Mouse (Mus musculus): ENCODE results near the gene Fgf12. TPM values are rescaled to one million over a fixed set of nuclear protein-coding genes. Genes with fewer than 3 reads are reported as not detected.

The Fgf12 gene
- polyA plus RNA-seq, 1 experiment from 2014 or later = 0.43 TPM

GRCm38 (mm10) chr16:28511413-28511812 lies 241.5 kb downstream of the Fgf12 start:
- Histone ChIP-seq H3K27me3 (ENCODE audit: low read depth, poor library complexity, severe bottlenecking) (no peaks in the 10 kb centered on the region), H3K4me1 (no peaks in the 10 kb centered on the region), H3K27ac (no peak overlapping the region), H3K4me3 (no peak overlapping the region), H3K36me3 (no peaks in the 10 kb centered on the region), H3K9me3 (replicated peaks) (no peaks in the 10 kb centered on the region)
- WGBS = 51% methylated on average over 5 of the region's 5 CpGs
- DNase-seq (ENCODE audit: low spot score) = no peak

- no peak for DNase-seq (ENCODE audit: low spot score)
- Histone ChIP-seq H3K4me3 (no peak overlapping the region), H3K9me3 (replicated peaks) (no peaks in the 10 kb centered on the region), H3K27ac (no peak overlapping the region), H3K27me3 (ENCODE audit: low read depth, poor library complexity, severe bottlenecking) (no peaks in the 10 kb centered on the region), H3K36me3 (no peaks in the 10 kb centered on the region), H3K4me1 (no peaks in the 10 kb centered on the region)
- 88% methylated on average over 12 of the region's 12 CpGs for WGBS
These were observed 254.8 kb downstream of the Fgf12 start for GRCm38 (mm10) chr16:28497971-28498607.

GRCm38 (mm10) chr16:28491711-28492110 lies 261.2 kb downstream of the Fgf12 start:
- DNase-seq (ENCODE audit: low spot score) = no peak
- Histone ChIP-seq H3K27ac (no peak overlapping the region), H3K4me3 (no peak overlapping the region), H3K36me3 (no peaks in the 10 kb centered on the region), H3K9me3 (replicated peaks) (no peaks in the 10 kb centered on the region), H3K27me3 (ENCODE audit: low read depth, poor library complexity, severe bottlenecking) (peaks cover 11% of the 10 kb centered on the region; the same call in 1 of the 2 replicates), H3K4me1 (no peaks in the 10 kb centered on the region)
- WGBS = 37% methylated on average over 6 of the region's 6 CpGs

- no peak overlapping the region for H3K27ac ChIP-seq
- 14% methylated on average over 6 of the region's 6 CpGs for WGBS
- no peak overlapping the region for H3K4me3 ChIP-seq
- peaks cover 11% of the 10 kb centered on the region; the same call in 1 of the 2 replicates for H3K27me3 ChIP-seq (ENCODE audit: low read depth, poor library complexity, severe bottlenecking)
- DNase-seq (ENCODE audit: low spot score) = peak; percentile 75
- no peaks in the 10 kb centered on the region for H3K36me3 ChIP-seq
- H3K9me3 ChIP-seq (replicated peaks) = no peaks in the 10 kb centered on the region
- H3K4me1 ChIP-seq = no peaks in the 10 kb centered on the region
These were observed 262.4 kb downstream of the Fgf12 start for GRCm38 (mm10) chr16:28490515-28490914.

GRCm38 (mm10) chr16:28484920-28485319 lies 267.9 kb downstream of the Fgf12 start:
- no peaks in the 10 kb centered on the region for H3K27me3 ChIP-seq (ENCODE audit: low read depth, poor library complexity, severe bottlenecking)
- WGBS = 90% methylated on average over 3 of the region's 3 CpGs
- H3K27ac ChIP-seq = no peak overlapping the region
- no peaks in the 10 kb centered on the region for H3K36me3 ChIP-seq
- DNase-seq (ENCODE audit: low spot score) = no peak
- H3K9me3 ChIP-seq (replicated peaks) = no peaks in the 10 kb centered on the region
- H3K4me3 ChIP-seq = no peak overlapping the region
- no peaks in the 10 kb centered on the region for H3K4me1 ChIP-seq

- no peak overlapping the region for H3K27ac ChIP-seq
- H3K9me3 ChIP-seq (replicated peaks) = no peaks in the 10 kb centered on the region
- no peaks in the 10 kb centered on the region for H3K36me3 ChIP-seq
- 96% methylated on average over 2 of the region's 2 CpGs for WGBS
- no peaks in the 10 kb centered on the region for H3K4me1 ChIP-seq
- H3K4me3 ChIP-seq = no peak overlapping the region
- H3K27me3 ChIP-seq (ENCODE audit: low read depth, poor library complexity, severe bottlenecking) = no peaks in the 10 kb centered on the region
- DNase-seq (ENCODE audit: low spot score) = no peak
These were observed 273.8 kb downstream of the Fgf12 start for GRCm38 (mm10) chr16:28479022-28479421.

GRCm38 (mm10) chr16:28476651-28477050 lies 276.2 kb downstream of the Fgf12 start:
- no peaks in the 10 kb centered on the region for H3K9me3 ChIP-seq (replicated peaks)
- H3K4me3 ChIP-seq = no peak overlapping the region
- H3K4me1 ChIP-seq = no peaks in the 10 kb centered on the region
- no peak overlapping the region for H3K27ac ChIP-seq
- no peaks in the 10 kb centered on the region for H3K36me3 ChIP-seq
- DNase-seq (ENCODE audit: low spot score) = no peak
- 95% methylated on average over 4 of the region's 4 CpGs for WGBS
- H3K27me3 ChIP-seq (ENCODE audit: low read depth, poor library complexity, severe bottlenecking) = no peaks in the 10 kb centered on the region

- H3K9me3 ChIP-seq (replicated peaks) = no peaks in the 10 kb centered on the region
- 80% methylated on average over 1 of the region's 1 CpGs for WGBS
These were observed 277.3 kb downstream of the Fgf12 start for GRCm38 (mm10) chr16:28475553-28475952.

GRCm38 (mm10) chr16:28454821-28455220 lies 298.0 kb downstream of the Fgf12 start:
- no peak overlapping the region for H3K27ac ChIP-seq
- no peaks in the 10 kb centered on the region for H3K27me3 ChIP-seq (ENCODE audit: low read depth, poor library complexity, severe bottlenecking)
- no peaks in the 10 kb centered on the region for H3K36me3 ChIP-seq
- no peaks in the 10 kb centered on the region for H3K9me3 ChIP-seq (replicated peaks)
- 80% methylated on average over 3 of the region's 3 CpGs for WGBS
- no peaks in the 10 kb centered on the region for H3K4me1 ChIP-seq
- DNase-seq (ENCODE audit: low spot score) = no peak
- no peak overlapping the region for H3K4me3 ChIP-seq

More at GRCm38 (mm10) chr16:28475553-28475952, 277.3 kb downstream of the Fgf12 start:
- Histone ChIP-seq H3K27ac (no peak overlapping the region), H3K4me1 (no peaks in the 10 kb centered on the region), H3K4me3 (no peak overlapping the region), H3K36me3 (no peaks in the 10 kb centered on the region), H3K27me3 (ENCODE audit: low read depth, poor library complexity, severe bottlenecking) (no peaks in the 10 kb centered on the region)
- no peak for DNase-seq (ENCODE audit: low spot score)

GRCm38 (mm10) chr16:28447114-28447455 lies 305.8 kb downstream of the Fgf12 start:
- Histone ChIP-seq H3K27me3 (ENCODE audit: low read depth, poor library complexity, severe bottlenecking) (peaks cover 68% of the 10 kb centered on the region), H3K4me1 (peaks cover 27% of the 10 kb centered on the region), H3K27ac (peak overlapping the region; percentile 74), H3K9me3 (replicated peaks) (no peaks in the 10 kb centered on the region), H3K36me3 (no peaks in the 10 kb centered on the region), H3K4me3 (peak overlapping the region; percentile 74)
- DNase-seq (ENCODE audit: low spot score) = no peak
- under 1% methylated on average over 6 of the region's 6 CpGs for WGBS

- Histone ChIP-seq H3K4me1 (peaks cover 27% of the 10 kb centered on the region), H3K9me3 (replicated peaks) (no peaks in the 10 kb centered on the region), H3K27ac (peak overlapping the region; percentile 74), H3K4me3 (peak overlapping the region; percentile 74), H3K36me3 (no peaks in the 10 kb centered on the region), H3K27me3 (ENCODE audit: low read depth, poor library complexity, severe bottlenecking) (peaks cover 74% of the 10 kb centered on the region)
- DNase-seq (ENCODE audit: low spot score) = peak; percentile 73
- WGBS = under 1% methylated on average over 79 of the region's 82 CpGs
These were observed 306.3 kb downstream of the Fgf12 start for GRCm38 (mm10) chr16:28446334-28447113.

GRCm38 (mm10) chr16:28445800-28446333 lies 307.0 kb downstream of the Fgf12 start:
- peaks cover 78% of the 10 kb centered on the region for H3K27me3 ChIP-seq (ENCODE audit: low read depth, poor library complexity, severe bottlenecking)
- peaks cover 27% of the 10 kb centered on the region for H3K4me1 ChIP-seq
- no peaks in the 10 kb centered on the region for H3K9me3 ChIP-seq (replicated peaks)
- no peaks in the 10 kb centered on the region for H3K36me3 ChIP-seq
- H3K4me3 ChIP-seq = peak overlapping the region; percentile 74
- under 1% methylated on average over 42 of the region's 42 CpGs for WGBS
- no peak for DNase-seq (ENCODE audit: low spot score)
- peak overlapping the region; percentile 74 for H3K27ac ChIP-seq
